Mouse (Mus musculus): ENCODE measurements at regions not wholly inside any gene's neighbourhood (a gene's known extent, or its start where the extent isn't known, plus 50 kb on each side); places are given as distances from the start of the nearest gene placed in this dataset.

DNA sequence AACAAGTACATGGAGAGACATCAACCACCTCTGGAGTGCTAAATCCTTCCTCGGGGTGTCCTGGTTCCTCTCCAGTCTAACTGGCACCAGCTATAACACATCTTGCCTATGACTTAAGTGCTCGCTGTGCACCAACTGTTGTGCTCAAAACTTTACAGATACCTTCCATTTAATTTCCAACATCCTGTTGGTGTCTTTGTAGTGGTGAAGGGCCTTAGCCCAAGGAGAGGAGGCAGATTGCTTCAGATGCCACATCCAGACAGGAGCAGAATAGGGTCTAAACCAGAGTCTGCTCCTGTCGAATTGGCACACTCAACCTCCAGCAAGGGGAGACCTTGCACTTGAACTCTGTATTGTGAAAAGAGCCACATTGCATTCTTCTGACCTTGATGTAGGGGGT, 121.2 kb upstream of the Eef2kmt start:
- DNase-seq (ENCODE audit: low read depth) = no peak

DNA sequence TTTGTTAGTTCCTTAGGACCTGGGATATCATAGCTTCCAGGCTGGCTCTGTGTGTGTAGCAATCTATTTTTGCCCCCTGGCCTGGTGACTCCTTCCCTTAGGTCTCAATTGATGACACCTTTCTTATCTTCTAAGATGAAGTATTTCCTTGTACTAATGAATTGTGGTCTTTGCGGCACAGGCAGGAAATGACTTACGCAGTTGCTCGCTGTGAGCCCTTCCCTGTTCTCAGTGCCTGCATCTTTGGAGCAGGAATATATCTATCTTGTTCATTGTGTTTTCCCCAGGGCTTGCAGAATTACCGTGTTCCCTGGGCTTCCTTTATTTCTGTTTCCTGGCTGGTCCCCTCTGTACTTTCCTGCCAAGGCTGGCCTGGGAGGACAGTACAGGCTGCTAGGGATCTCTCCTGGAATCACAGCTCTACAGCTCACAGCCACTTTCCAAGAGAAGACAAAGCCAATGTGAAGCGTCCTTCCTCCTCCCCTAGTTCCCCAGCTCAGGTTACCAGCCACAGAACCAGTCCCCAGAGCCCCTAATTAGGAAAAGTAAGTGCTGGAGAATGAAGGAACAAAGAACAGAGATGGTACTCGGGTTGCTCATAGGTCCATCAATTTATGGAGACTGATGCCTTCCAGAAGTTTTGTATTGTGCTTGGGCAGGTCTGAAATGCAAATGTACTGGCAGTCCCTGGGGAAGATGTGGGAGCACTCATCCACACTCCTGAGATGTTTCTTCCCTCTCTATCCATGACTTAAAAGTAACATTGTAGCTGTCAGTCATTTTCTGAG, 119.2 kb upstream of the Eef2kmt start:
- DNase-seq (ENCODE audit: low read depth) = no peak

DNA sequence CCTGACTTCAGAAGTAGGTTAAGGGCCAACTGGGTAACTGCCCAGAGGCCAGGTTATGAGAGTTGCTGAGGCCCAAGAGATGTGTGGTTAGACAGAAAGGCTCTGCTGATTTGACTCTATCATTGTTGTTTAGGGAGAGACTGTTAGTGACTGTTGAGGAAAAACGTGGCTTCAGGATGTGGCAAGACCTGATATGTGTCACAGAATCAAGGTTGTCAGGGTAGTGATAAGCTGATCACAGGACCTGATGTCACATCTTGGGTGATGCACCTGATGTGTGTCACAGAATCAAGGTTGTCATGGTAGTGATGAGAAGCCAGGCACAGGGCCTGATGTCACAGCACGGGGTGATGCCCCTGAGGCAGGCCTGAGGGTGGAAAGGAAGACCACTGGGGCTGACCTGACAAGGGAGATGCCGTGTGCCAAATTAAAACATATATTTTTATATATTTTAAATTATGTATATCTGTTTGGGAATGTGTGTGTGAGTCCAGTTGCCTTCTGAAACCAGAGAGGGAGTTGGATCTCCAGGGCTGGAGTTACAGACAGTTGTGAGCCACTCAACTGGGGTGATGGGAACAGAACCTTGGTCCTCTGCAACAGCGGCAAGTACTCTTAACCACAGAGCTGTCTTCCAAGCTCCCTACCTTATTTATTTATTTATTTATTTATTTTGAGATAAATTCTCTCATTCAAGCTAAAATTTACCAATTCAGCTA, 115.6 kb upstream of the Eef2kmt start:
- DNase-seq (ENCODE audit: low read depth) = no peak

DNA sequence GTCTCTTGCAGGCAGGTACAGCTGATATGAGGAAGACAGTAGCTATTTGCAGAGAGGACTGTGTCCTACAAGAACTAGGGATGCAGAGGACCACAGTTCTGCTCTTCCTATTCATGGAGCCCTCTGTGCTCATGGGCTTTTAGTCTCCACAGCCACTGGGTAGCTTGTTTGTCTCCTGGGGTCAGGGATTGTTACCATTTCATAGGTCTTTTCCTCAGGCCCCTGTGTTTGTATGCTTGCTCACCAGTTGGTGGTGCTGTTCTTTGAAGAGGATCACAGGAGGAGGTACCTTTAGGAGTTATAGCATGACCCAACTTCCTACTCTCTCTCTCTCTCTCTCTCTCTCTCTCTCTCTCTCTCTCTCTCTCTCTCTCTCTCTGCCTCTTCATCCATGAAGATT, 114.7 kb upstream of the Eef2kmt start:
- DNase-seq (ENCODE audit: low read depth) = no peak

DNA sequence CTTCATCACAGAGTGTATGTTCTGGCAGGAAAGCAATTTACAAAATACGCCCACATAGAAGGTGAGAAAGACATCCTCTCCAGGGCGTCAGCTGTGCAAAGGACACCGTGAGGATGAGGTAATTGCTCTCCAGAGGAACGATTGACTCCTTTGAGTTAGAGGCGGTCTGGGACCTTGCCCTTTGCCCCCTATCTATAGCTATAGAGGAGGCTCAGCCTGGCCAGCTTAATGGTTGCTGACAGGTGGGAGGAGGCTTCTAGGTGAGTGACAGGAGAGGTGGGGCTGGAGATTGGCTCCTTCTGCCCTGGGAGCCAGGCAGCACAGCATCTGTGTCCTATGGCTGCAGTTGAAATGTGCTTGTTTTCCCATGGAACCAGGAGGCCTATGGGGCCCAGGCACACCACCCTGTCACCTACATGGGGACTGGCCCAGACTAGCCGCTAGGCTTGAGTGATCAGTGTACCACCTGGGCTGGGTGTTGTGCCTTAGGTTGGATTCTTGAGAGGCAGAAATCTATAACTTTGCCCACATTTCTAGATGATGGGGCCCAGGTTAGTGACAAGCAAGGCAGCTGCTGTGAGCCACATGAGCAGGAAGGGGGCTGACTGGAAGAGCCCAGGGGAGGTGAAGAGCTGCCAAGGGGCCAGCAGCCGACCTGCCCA, 113.2 kb upstream of the Eef2kmt start:
- no peak for DNase-seq (ENCODE audit: low read depth)

DNA sequence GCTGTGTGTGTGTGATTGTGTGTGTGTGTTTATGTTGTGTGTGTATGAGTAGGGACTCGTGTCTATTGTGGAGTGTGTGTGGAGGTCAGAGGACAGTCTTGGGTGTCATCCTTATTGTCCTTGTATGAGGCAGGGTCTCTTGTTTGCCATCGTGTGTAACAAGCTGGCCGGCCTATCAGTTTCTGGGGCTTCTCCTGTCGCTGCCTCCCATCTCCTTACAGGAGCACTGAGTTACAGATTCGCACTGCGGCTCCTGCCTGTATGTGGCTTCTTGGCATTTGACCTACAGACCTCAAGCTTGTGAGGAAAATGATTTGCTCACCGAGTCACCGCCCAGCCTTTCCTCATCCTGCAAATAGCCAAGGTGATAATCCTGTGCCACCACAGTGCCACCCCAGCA, 112.6 kb upstream of the Eef2kmt start:
- no peak for DNase-seq (ENCODE audit: low read depth)

DNA sequence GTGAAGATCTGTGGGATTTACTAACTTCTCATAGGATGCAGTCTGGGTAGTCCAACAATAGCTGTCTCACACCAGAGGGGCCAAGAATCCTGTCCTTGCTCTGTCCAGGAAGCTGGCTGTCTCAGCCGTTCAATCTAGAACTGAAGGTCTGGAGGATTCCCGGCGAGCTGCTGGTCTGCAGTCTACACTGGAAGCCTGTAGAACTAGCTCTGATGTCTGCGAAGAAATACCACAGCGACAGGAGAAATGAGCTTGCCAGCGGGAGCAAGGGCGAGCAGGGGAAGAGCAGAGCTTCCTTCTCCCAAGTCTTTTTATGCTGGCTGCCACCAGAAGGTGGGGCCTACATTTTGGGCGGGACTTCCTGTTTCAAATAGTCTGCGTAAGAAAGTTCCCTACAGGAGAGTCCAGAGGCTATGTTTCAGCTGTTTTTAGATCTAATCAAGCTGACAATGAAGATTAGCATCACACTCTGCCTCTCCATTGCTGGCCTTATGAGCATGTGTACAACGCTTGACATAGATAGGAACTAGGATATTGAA, 111.9 kb upstream of the Eef2kmt start:
- no peak for DNase-seq (ENCODE audit: low read depth)

DNA sequence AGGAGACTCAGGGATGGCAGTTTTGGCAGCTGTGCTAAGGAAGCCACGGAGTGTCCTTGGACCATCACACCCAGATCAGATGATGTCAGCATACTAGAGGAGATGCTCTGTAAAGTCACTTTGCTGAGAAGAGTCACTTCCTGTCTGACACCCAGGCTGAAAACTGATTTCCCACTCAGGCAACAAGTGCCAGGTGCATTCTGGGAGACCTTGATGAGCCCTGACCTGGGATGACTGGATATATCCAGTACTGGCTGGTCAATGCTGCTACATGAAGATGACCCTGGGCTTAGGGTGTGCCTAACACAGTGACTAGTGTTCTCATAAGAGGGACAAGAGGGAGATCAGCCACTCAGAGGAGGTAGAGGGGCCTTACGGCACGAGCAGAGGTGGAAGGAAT, 110.2 kb upstream of the Eef2kmt start:
- no peak for DNase-seq (ENCODE audit: low read depth)

DNA sequence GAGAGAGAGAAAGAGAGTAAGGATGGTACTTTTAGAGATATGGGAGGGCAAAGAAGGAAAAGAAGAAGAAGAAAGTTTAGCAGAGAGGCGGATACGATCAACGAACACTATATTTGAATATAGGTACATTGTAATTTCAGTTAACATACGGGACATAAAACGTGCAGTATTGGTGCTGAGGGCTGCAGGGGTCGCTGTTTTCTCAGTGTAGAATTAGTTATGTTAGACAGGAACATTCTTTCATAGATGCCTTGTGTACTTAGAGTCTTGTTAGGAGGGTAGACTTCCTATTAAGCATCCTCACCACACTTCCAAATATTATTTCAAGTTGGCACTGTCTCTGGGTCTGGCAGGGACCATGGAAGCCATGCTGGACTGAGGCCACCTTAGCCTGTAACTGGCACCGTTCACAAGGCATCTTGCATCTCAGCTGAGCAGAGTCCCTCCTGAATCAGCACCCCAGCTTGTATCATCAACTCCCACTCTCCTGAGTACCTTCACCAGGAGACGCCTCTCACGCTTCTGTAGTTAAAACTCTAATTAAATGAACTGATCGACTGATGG, 107.3 kb upstream of the Eef2kmt start:
- DNase-seq (ENCODE audit: low read depth) = no peak

DNA sequence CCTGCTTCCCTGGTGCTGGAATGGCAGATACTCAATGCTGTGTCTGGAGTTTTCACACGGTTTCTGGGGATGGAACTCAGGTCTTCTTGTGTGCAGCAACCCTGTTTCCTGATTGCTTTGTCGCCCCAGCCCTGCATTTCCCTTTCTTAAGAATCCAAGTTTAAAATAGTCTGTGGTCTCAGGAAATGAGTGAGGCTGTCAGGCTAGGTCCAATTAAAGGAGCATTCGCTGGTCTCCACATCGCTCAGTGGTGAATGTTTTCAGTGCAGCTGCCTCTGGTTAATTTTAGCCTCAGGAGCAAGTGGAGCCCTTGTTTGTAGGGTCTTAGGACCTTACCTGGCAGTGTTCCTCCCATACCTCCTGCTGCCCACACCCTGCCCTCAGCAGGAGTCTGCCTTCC, 103.4 kb upstream of the Eef2kmt start:
- no peak for DNase-seq (ENCODE audit: low read depth)

DNA sequence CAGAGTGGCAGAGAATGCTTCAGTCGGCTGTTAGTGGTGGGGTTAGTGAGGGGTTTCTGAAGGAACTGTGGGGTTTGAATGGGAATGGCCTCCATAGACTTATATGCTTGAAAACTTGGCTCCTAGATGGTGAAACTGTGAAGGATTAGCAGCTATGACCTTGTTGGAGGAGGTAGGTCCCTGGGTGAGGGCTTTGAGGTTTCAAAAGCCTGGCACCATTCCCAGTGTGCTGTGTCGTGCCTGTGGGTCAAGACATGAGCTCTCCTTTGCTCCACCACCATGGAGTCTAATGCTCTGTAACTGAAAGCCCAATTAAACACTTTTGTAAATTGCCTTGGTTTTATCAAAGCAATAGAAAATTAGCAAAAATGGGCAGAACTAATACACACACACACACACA, 98.1 kb upstream of the Eef2kmt start:
- no peak for DNase-seq (ENCODE audit: low read depth)

DNA sequence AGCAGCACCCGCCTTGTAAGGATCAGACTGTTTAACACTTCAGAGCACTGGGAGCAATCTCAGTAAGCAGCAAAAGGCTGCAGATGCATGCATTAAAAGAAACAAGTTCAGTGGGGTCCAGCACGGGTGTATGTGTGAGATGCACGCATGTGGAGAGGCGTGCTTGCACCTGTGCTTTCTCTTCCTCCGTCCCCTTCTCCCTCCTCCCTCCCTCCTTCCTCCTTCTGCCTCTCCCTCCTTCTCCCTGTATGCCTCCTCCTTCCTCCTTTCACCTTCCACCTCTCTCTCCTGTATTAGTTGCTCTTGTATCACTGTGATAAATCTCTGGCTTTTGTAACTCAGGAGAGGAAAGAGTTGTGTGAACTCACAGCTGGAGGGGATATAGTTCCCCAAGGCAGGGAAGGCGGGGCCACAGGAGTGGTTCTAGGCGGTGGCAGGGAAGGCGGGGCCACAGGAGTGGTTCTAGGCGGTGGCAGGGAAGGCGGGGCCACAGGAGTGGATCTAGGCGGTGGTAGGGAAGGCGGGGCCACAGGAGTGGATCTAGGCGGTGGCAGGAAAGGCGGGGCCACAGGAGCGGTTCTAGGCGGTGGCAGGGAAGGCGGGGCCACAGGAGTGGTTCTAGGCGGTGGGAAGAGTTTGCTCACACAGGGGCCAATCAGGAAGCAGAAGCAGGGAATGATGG, 96.2 kb upstream of the Eef2kmt start:
- peak; percentile 44 for DNase-seq (ENCODE audit: low read depth)

DNA sequence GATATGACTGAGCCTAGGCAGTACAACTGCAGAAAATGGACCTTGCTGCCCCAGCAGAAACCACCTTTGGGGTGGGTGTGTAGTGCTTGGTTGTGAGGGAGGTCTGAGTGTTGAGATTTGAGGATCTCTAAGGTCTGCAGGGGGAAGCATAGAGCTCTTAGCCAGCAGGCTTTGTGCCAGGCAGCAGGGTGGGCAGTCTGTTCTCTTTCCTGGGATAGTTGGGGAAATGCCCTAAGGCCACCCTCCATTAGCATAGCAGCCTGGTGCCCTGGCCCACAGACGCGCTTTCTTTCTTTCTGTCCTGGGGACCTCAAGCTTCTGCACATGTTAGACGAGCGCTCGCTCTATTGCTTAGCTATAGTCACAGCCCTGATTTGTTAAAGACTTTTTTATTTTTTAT, 91.4 kb upstream of the Eef2kmt start:
- DNase-seq (ENCODE audit: low read depth) = no peak

DNA sequence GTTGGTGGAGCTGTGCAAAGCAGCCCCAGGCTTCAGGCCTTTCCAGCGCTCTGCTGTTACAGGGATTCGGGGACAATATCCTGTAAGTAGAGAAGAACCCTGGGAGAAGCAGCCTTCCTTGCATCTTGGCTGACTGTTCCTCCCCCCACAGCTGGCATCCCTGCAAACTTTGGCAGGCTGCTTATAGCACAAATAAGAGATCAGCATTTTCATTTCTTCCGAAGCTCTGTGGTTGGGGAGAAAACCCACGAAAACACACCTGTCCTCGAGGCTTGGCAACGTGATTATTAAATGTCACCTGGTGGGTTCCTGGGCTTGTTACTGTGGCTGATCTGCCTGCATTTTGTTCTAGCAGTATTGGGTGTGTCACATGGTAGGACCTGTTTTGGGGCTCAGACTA, 86.5 kb upstream of the Eef2kmt start:
- no peak for DNase-seq (ENCODE audit: low read depth)

DNA sequence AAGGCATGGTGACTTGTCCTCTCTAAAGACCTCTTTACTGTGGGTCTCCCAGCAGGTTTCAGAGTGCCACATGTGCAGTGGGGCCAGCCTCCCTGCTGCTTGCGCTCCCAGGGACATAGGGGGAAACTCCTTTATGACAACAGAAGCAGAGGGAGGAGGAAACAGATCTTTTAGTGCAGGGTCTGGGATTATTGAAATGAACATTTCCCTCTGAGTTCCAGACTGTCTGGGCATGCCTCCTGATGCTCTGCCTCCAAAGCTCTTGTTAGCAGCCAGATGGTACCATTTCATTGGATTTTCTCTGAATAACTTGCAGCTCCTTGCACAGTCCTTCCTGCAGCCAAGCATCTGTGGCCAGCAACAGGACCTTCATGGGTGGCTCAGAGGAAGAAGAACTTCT, 60.5 kb upstream of the Eef2kmt start:
- no peak for DNase-seq (ENCODE audit: low read depth)

DNA sequence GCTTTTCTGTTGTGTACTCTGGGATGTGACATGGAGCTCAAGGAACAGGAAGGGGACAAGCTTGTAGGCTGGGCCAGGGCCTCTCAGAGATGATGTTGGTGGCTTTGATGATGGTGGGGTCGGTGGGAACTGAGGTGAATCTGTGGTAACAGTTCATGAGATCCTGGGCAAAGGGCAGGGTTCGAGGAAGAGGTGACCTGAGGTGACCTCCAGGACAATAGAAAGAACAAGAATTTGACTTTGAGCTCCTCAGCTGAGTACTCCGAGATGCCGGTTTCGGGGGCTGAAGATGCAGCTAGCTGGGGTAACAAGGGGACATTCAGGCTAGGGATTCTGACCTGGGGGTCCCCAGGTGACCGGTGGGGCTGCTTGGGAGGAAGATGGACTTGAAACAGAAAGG, 57.5 kb upstream of the Eef2kmt start:
- DNase-seq (ENCODE audit: low read depth) = no peak

DNA sequence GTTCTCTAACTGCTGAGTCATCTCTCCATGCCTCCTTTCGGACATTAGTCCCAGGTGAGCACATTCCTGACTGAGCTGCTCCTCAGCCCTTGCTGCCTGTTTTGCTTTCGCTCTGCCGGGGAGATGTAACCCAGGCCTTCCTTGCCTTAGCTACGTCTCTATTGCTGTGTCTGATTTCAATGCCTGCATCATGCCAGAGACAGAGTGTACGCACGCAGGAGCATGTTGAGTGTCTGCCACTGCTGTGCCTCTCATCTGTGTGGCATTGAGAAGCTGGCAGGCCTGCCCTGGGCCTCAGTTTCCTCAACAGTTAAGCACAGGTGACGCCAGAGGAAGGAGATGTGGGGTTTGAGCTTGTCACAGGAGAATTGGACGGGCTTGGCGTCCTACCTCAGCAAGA, 55.7 kb upstream of the Eef2kmt start:
- DNase-seq (ENCODE audit: low read depth) = no peak

DNA sequence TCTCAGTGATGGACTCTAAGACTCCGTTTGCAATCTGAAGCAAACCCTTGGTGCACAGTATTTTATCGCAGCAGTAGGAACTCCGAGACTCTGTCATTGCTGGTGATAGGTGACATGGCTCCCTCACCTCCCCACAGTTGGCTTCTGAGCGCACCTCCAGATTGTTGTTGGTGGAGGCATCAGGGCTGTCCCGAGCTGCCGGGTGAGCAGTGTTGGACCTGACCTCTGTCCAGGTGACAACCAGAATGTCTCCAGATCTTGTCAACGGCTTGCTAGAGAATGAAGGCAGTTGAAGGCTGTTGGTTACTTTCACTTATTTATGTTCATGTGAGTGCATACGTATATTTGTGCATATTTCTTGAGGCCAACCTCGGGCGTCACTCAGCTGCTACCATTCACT, 55.0 kb upstream of the Eef2kmt start:
- DNase-seq (ENCODE audit: low read depth) = no peak

DNA sequence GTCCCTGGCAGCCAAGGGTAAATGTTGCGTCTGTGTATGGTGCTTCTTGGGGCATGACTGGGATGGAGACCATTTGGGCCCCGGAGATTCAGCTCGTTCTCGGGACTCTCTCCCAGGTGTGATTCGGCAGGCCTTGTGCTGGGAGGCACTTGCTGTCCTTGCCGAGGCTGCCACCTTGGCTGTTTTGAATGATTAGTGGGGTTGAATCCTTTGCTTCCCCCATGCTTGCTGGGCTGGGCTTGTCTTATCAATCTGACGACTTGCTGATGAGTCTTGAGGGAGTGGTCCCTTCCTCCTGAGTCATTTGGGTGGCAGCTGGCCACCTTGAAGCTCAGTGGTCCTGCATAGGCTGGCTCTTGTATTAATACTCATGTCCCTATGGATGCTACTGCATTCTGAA, 52.0 kb upstream of the Eef2kmt start:
- DNase-seq (ENCODE audit: low read depth) = no peak

DNA sequence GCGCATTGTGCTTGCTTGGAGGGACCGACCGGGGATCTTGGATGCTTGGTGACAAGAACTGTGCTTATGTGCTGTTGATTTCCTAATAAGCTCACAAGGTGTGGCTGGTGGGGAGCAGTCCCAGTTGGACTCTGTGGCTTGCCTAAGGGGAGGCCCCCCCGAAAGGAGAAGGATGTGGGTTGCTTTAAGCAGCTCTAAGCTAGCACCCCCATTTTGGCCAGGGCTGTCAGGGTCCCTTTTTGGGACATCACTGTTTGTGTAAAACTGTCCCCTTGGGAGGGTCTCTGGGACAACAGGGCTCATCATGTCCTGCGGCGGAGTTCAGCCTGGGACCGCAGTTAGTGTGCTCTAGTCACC, 51.4 kb upstream of the Eef2kmt start:
- DNase-seq (ENCODE audit: low read depth) = no peak

DNA sequence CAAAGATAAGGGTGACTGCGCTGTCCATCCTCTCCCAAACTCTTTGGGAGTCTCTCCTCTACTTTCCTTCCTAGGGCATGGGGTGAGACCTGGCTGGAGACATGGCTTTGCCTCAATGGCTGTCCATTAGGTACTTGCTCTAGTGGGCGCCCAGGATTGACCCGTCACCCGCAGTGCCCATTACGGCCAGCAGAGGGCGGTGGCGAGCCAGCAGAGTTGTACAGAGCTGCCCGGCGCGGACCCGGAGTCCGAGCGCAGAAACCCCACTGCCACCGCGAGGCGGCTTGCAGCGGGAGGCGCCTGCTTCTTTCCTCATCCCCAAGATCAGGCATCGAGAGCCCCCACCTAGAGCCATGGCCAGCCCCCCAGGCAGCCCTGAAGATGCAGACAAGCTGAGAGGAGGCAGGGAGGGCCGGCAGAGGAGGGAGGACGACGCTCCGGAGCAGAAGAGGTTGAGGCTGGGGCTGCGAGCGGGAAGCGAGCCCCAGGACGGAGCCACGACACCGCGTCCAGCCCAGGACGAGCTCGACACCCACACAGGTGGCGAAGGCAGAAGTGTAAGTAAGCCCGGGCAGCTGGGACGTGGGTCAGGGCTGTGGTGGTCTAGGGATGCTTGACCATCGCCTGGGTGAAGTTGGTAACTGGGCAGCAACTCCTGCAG, 50.9 kb upstream of the Eef2kmt start:
- DNase-seq (ENCODE audit: low read depth) = peak; percentile 31
